Mouse (Mus musculus) hematopoietic stem cell, adult 5-6 weeks (primary cell): ENCODE measurements at regions not wholly inside any gene's neighbourhood (a gene's known extent, or its start where the extent isn't known, plus 50 kb on each side); places are given as distances from the start of the nearest gene placed in this dataset.
"Not testable (repeated sequence)": the region's sequence is repeated elsewhere in the genome, so short reads cannot be mapped to it uniquely, and the experiment has no call there.

Experiments used
- ATAC-seq, 2 experiments: fragments of 125-278 bp in 1 of 2; replicated peaks in 1 of 2; 2 replicates each; pipeline ENCODE4 v1.8.0; 2016 to 2017; ENCODE audit warnings: inconsistent platforms in 2 of 2, mild to moderate bottlenecking in 2 of 2, moderate number of reproducible peaks in 2 of 2, low read depth in 1 of 2, moderate TSS enrichment in 1 of 2; ENCODE audit not compliant: low FRiP score in 2 of 2, poor library complexity in 2 of 2, severe bottlenecking in 2 of 2, insufficient read depth in 1 of 2, low TSS enrichment in 1 of 2

GRCm38 (mm10) chr13:7233399-7233798, 584.8 kb upstream of the Pfkp start:
- ATAC-seq, result no peak

GRCm38 (mm10) chr13:7206626-7207211, 558.1 kb upstream of the Pfkp start:
- no peak for ATAC-seq

- ATAC-seq, result no peak
Measured at GRCm38 (mm10) chr13:7195990-7196389, 547.4 kb upstream of the Pfkp start.

- no peak for ATAC-seq
Measured at GRCm38 (mm10) chr13:7182216-7182751, 533.7 kb upstream of the Pfkp start.

- no peak for ATAC-seq
Measured at GRCm38 (mm10) chr13:7175561-7176160, 527.1 kb upstream of the Pfkp start.

- not testable (repeated sequence) for ATAC-seq
Measured at GRCm38 (mm10) chr13:7170035-7170434, 521.5 kb upstream of the Pfkp start.

GRCm38 (mm10) chr13:7146337-7146736, 497.8 kb upstream of the Pfkp start:
- ATAC-seq, result peak; percentile 78 to 83

GRCm38 (mm10) chr13:7110572-7110971, 462.0 kb upstream of the Pfkp start:
- ATAC-seq, result no peak

GRCm38 (mm10) chr13:7103289-7103688, 454.7 kb upstream of the Pfkp start:
- ATAC-seq, result no peak

GRCm38 (mm10) chr13:7093072-7093649, 444.6 kb upstream of the Pfkp start:
- no peak for ATAC-seq

- no peak for ATAC-seq
Measured at GRCm38 (mm10) chr13:7090916-7091315, 442.3 kb upstream of the Pfkp start.

- ATAC-seq, result no peak
Measured at GRCm38 (mm10) chr13:7066211-7066610, 417.6 kb upstream of the Pfkp start.

GRCm38 (mm10) chr13:7063717-7064116, 415.1 kb upstream of the Pfkp start:
- no peak for ATAC-seq

GRCm38 (mm10) chr13:7057545-7057944, 409.0 kb upstream of the Pfkp start:
- ATAC-seq, result no peak
